Mouse (Mus musculus) embryonic facial prominence, embryonic 11.5 days (tissue): Measurements from ENCODE around the gene Mob3b. TPM values are rescaled to one million over a fixed set of nuclear protein-coding genes. Genes with fewer than 3 reads are reported as not detected.
A peak's percentile ranks its signal among the peaks of the same experiment; 100 is the strongest.

Source experiments
- ATAC-seq: fragments of 200-750 bp; cut with Nextera tagmentation; replicated peaks from 2 replicates; pipeline ENCODE4 v1.8.0; 2017; ENCODE audit warnings: low read depth; ENCODE audit not compliant: insufficient number of reproducible peaks, low FRiP score, low TSS enrichment
- DNase-seq: peaks from one replicate; pipeline ENCODE4 v3.0.0-alpha.2; 2015; ENCODE audit warnings: low spot score
- H3K27ac ChIP-seq: fragments of 300-500 bp; sonication (generic); replicated peaks from 2 replicates; pipeline ENCODE4 v1.5.1; 2014; ENCODE audit warnings: mild to moderate bottlenecking, low read depth, low read length, control low read depth
- H3K27me3 ChIP-seq: fragments of 300-500 bp; sonication (generic); 2 replicates; pipeline ENCODE4 v1.6.1; 2014; ENCODE audit warnings: mild to moderate bottlenecking, low read length, moderate library complexity, mixed read lengths; ENCODE audit not compliant: control insufficient read depth, insufficient read depth
- H3K36me3 ChIP-seq: fragments of 300-500 bp; sonication (generic); replicated peaks from 2 replicates; pipeline ENCODE4 v1.6.1; 2014; ENCODE audit warnings: low read depth, mild to moderate bottlenecking, low read length, moderate library complexity, mixed read lengths; ENCODE audit not compliant: control insufficient read depth, insufficient read depth
- H3K4me1 ChIP-seq: fragments of 300-500 bp; sonication (generic); 2 replicates; pipeline ENCODE4 v1.6.1; 2014; ENCODE audit warnings: low read length, mixed read lengths; ENCODE audit not compliant: control insufficient read depth, insufficient read depth
- H3K4me2 ChIP-seq: fragments of 300-500 bp; sonication (generic); 2 replicates; pipeline ENCODE4 v1.6.1; 2014; ENCODE audit warnings: low read depth, mild to moderate bottlenecking, control low read depth, low read length, moderate library complexity
- H3K4me3 ChIP-seq: fragments of 300-500 bp; sonication (generic); 2 replicates; pipeline ENCODE4 v1.5.1; 2014; ENCODE audit warnings: low read depth, low read length, control low read depth
- H3K9ac ChIP-seq: fragments of 300-500 bp; sonication (generic); replicated peaks from 2 replicates; pipeline ENCODE4 v1.6.1; 2014; ENCODE audit warnings: mild to moderate bottlenecking, control low read depth, low read length
- H3K9me3 ChIP-seq: fragments of 300-500 bp; sonication (generic); replicated peaks from 2 replicates; pipeline ENCODE4 v1.6.1; 2016; ENCODE audit warnings: mild to moderate bottlenecking, low read length, inconsistent platforms, mixed read lengths; ENCODE audit not compliant: control insufficient read depth
- WGBS: fragments of 180-500 bp; shearing (Covaris S2); extraction: QIAGEN DNeasy Blood & Tissue Kit; methylation state at CpG from one replicate; pipeline ENCODE4 v1.1.7; 2014; 5-methylcytosine and 5-hydroxymethylcytosine counted together
- polyA plus RNA-seq: library from polyadenylated mRNA; unstranded; fragments of >200 nt; fragmentation: Nextera tagmentation; extraction: Ambion mirVana; gene quantifications from 2 replicates; pipeline ENCODE4 v1.2.1, GENCODE M21; 2014

Mob3b gene
- polyA plus RNA-seq, 1 experiment from 2014 or later: 11.9 TPM

GRCm38 (mm10) chr4:35177926-35178645 lies 20.8 kb upstream of the Mob3b start:
- ATAC-seq (no peak), DNase-seq (no peak)
- 76% methylated on average over 12 of the region's 12 CpGs for WGBS
- Histone ChIP-seq H3K4me3 (no peak overlapping the region), H3K9me3 (no peaks in the 10 kb centered on the region), H3K4me2 (no peak overlapping the region), H3K27me3 (no peaks in the 10 kb centered on the region), H3K4me1 (no peaks in the 10 kb centered on the region), H3K36me3 (no peaks in the 10 kb centered on the region), H3K9ac (no peak overlapping the region), H3K27ac (no peak overlapping the region)

- 80% methylated on average over 2 of the region's 2 CpGs for WGBS
- Histone ChIP-seq H3K4me2 (no peak overlapping the region), H3K4me1 (no peaks in the 10 kb centered on the region), H3K9ac (no peak overlapping the region), H3K27ac (no peak overlapping the region), H3K4me3 (no peak overlapping the region), H3K9me3 (no peaks in the 10 kb centered on the region), H3K36me3 (no peaks in the 10 kb centered on the region), H3K27me3 (no peaks in the 10 kb centered on the region)
- DNase-seq (no peak), ATAC-seq (no peak)
Observed at GRCm38 (mm10) chr4:35175566-35175965, 18.3 kb upstream of the Mob3b start.

GRCm38 (mm10) chr4:35173551-35173950 lies 16.3 kb upstream of the Mob3b start:
- Histone ChIP-seq H3K36me3 (no peaks in the 10 kb centered on the region), H3K4me2 (no peak overlapping the region), H3K4me3 (no peak overlapping the region), H3K9ac (no peak overlapping the region), H3K27ac (no peak overlapping the region), H3K9me3 (no peaks in the 10 kb centered on the region), H3K27me3 (no peaks in the 10 kb centered on the region), H3K4me1 (no peaks in the 10 kb centered on the region)
- 57% methylated on average over 1 of the region's 1 CpGs for WGBS
- ATAC-seq: no peak
- DNase-seq: no peak

GRCm38 (mm10) chr4:35172471-35172870 lies 15.2 kb upstream of the Mob3b start:
- H3K4me1 ChIP-seq: no peaks in the 10 kb centered on the region
- DNase-seq: no peak
- H3K4me2 ChIP-seq: no peak overlapping the region
- H3K36me3 ChIP-seq: no peaks in the 10 kb centered on the region
- no peak for ATAC-seq
- H3K27ac ChIP-seq: no peak overlapping the region
- H3K27me3 ChIP-seq: no peaks in the 10 kb centered on the region
- H3K4me3 ChIP-seq: no peak overlapping the region
- H3K9ac ChIP-seq: no peak overlapping the region
- 91% methylated on average over 2 of the region's 2 CpGs for WGBS
- H3K9me3 ChIP-seq: no peaks in the 10 kb centered on the region

GRCm38 (mm10) chr4:35169571-35170125 lies 12.4 kb upstream of the Mob3b start:
- Histone ChIP-seq H3K27me3 (no peaks in the 10 kb centered on the region), H3K36me3 (no peaks in the 10 kb centered on the region), H3K4me1 (no peaks in the 10 kb centered on the region), H3K4me3 (no peak overlapping the region), H3K4me2 (no peak overlapping the region), H3K9ac (no peak overlapping the region), H3K27ac (no peak overlapping the region), H3K9me3 (no peaks in the 10 kb centered on the region)
- ATAC-seq (no peak), DNase-seq (peak; percentile 10)
- WGBS: 76% methylated on average over 13 of the region's 13 CpGs

- no peaks in the 10 kb centered on the region for H3K9me3 ChIP-seq
- no peaks in the 10 kb centered on the region for H3K27me3 ChIP-seq
- no peak overlapping the region for H3K4me3 ChIP-seq
- no peaks in the 10 kb centered on the region for H3K4me1 ChIP-seq
- H3K9ac ChIP-seq: no peak overlapping the region
- H3K27ac ChIP-seq: no peak overlapping the region
- DNase-seq: no peak
- H3K4me2 ChIP-seq: no peak overlapping the region
- 73% methylated on average over 5 of the region's 5 CpGs for WGBS
- ATAC-seq: no peak
- no peaks in the 10 kb centered on the region for H3K36me3 ChIP-seq
Observed at GRCm38 (mm10) chr4:35167855-35168254, 10.6 kb upstream of the Mob3b start.

GRCm38 (mm10) chr4:35165947-35166346 lies 8.7 kb upstream of the Mob3b start:
- DNase-seq: no peak
- no peak overlapping the region for H3K4me2 ChIP-seq
- ATAC-seq: no peak
- H3K4me3 ChIP-seq: no peak overlapping the region
- 75% methylated on average over 3 of the region's 3 CpGs for WGBS
- no peak overlapping the region for H3K9ac ChIP-seq
- no peak overlapping the region for H3K27ac ChIP-seq
- H3K9me3 ChIP-seq: no peaks in the 10 kb centered on the region
- no peaks in the 10 kb centered on the region for H3K4me1 ChIP-seq
- no peaks in the 10 kb centered on the region for H3K36me3 ChIP-seq
- H3K27me3 ChIP-seq: no peaks in the 10 kb centered on the region

GRCm38 (mm10) chr4:35165275-35165674 lies 8.0 kb upstream of the Mob3b start:
- WGBS: 79% methylated on average over 2 of the region's 2 CpGs
- no peaks in the 10 kb centered on the region for H3K9me3 ChIP-seq
- ATAC-seq (no peak), DNase-seq (no peak)
- H3K4me2 ChIP-seq: no peak overlapping the region
- H3K4me1 ChIP-seq: no peaks in the 10 kb centered on the region
- no peaks in the 10 kb centered on the region for H3K36me3 ChIP-seq
- no peak overlapping the region for H3K9ac ChIP-seq
- no peaks in the 10 kb centered on the region for H3K27me3 ChIP-seq
- H3K27ac ChIP-seq: no peak overlapping the region
- H3K4me3 ChIP-seq: no peak overlapping the region
